Mouse (Mus musculus) forebrain, embryonic 16.5 days (tissue): ENCODE measurements around the gene Vps54. TPM values are rescaled to one million over a fixed set of nuclear protein-coding genes. Genes with fewer than 3 reads are reported as not detected.

Source experiments
- ATAC-seq: fragments of 200-750 bp; cut with Nextera tagmentation; 2 replicates; pipeline ENCODE4 v1.8.0; 2017; ENCODE audit warnings: mild to moderate bottlenecking, moderate library complexity
- H3K27ac ChIP-seq: fragments of 300-500 bp; sonication (generic); 2 replicates; pipeline ENCODE4 v1.5.1; 2014; ENCODE audit warnings: low read length, control low read depth
- H3K27me3 ChIP-seq: fragments of 300-500 bp; sonication (generic); replicated peaks from 2 replicates; pipeline ENCODE4 v1.6.1; 2014; ENCODE audit warnings: low read length; ENCODE audit not compliant: control insufficient read depth, insufficient read depth
- H3K36me3 ChIP-seq: fragments of 300-500 bp; sonication (generic); 2 replicates; pipeline ENCODE4 v1.6.1; 2014; ENCODE audit not compliant: control insufficient read depth, insufficient read depth
- H3K4me1 ChIP-seq: fragments of 300-500 bp; sonication (generic); replicated peaks from 2 replicates; pipeline ENCODE4 v1.6.1; 2014; ENCODE audit warnings: low read length; ENCODE audit not compliant: control insufficient read depth, insufficient read depth
- H3K4me2 ChIP-seq: fragments of 300-500 bp; sonication (generic); 2 replicates; pipeline ENCODE4 v1.6.1; 2014; ENCODE audit warnings: mild to moderate bottlenecking, low read length, control low read depth
- H3K4me3 ChIP-seq: fragments of 300-500 bp; sonication (generic); replicated peaks from 2 replicates; pipeline ENCODE4 v1.5.1; 2014; ENCODE audit warnings: mild to moderate bottlenecking, low read length, control low read depth
- H3K9ac ChIP-seq: fragments of 300-500 bp; sonication (generic); replicated peaks from 2 replicates; pipeline ENCODE4 v1.6.1; 2014; ENCODE audit warnings: low read depth, low read length, control low read depth
- H3K9me3 ChIP-seq: fragments of 300-500 bp; sonication (generic); 2 replicates; pipeline ENCODE4 v1.6.1; 2016; ENCODE audit warnings: low read length; ENCODE audit not compliant: control insufficient read depth
- WGBS: fragments of 180-500 bp; shearing (Covaris S2); extraction: QIAGEN DNeasy Blood & Tissue Kit; methylation state at CpG from one replicate; pipeline ENCODE4 v1.1.7; 2014; 5-methylcytosine and 5-hydroxymethylcytosine counted together
- polyA plus RNA-seq: library from polyadenylated mRNA; unstranded; fragments of >200 nt; fragmentation: Nextera tagmentation; extraction: Ambion mirVana; gene quantifications from 2 replicates; pipeline ENCODE4 v1.2.1, GENCODE M21; 2015

The Vps54 gene
- polyA plus RNA-seq, 1 experiment from 2014 or later = 11.1 TPM

- no peaks in the 10 kb centered on the region for H3K9me3 ChIP-seq
- no peaks in the 10 kb centered on the region for H3K36me3 ChIP-seq
- no peak overlapping the region for H3K4me3 ChIP-seq
- no peak for ATAC-seq
- H3K4me1 ChIP-seq = no peaks in the 10 kb centered on the region
- no peak overlapping the region for H3K4me2 ChIP-seq
- H3K9ac ChIP-seq = no peak overlapping the region
- no peak overlapping the region for H3K27ac ChIP-seq
- 88% methylated on average over 4 of the region's 4 CpGs for WGBS
- no peaks in the 10 kb centered on the region for H3K27me3 ChIP-seq
Observed at GRCm38 (mm10) chr11:21339088-21339487, 100.0 kb downstream of the Vps54 start.

DNA sequence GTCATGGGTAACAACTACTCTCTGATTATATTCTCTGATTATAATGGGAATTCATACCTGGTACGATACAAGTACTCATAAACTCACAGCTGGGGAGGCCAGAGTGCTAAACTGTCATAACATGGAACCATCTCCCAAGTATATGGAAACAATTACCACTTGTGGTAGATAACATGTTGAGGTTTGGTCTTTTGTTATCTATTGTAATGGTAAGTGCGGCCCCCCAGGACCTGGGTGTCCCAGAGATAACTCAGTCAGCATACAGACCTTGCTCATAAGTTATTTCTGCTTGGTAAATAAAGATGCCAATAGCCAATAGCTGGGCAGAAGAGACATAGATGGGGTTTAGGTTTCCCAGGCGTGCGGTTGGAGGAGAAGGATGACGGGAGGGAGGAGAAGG is 104.4 kb downstream of the Vps54 start:
- Histone ChIP-seq H3K9me3 (no peaks in the 10 kb centered on the region), H3K4me2 (no peak overlapping the region), H3K4me3 (no peak overlapping the region), H3K36me3 (no peaks in the 10 kb centered on the region), H3K27me3 (no peaks in the 10 kb centered on the region), H3K27ac (no peak overlapping the region), H3K9ac (no peak overlapping the region), H3K4me1 (no peaks in the 10 kb centered on the region)
- 93% methylated on average over 5 of the region's 5 CpGs for WGBS
- no peak for ATAC-seq

- Histone ChIP-seq H3K36me3 (no peaks in the 10 kb centered on the region), H3K4me1 (no peaks in the 10 kb centered on the region), H3K27ac (no peak overlapping the region), H3K27me3 (no peaks in the 10 kb centered on the region), H3K9me3 (no peaks in the 10 kb centered on the region), H3K9ac (no peak overlapping the region), H3K4me2 (no peak overlapping the region), H3K4me3 (no peak overlapping the region)
- 91% methylated on average over 3 of the region's 3 CpGs for WGBS
- ATAC-seq = no peak
Observed at GRCm38 (mm10) chr11:21346020-21346419, 106.9 kb downstream of the Vps54 start.

DNA sequence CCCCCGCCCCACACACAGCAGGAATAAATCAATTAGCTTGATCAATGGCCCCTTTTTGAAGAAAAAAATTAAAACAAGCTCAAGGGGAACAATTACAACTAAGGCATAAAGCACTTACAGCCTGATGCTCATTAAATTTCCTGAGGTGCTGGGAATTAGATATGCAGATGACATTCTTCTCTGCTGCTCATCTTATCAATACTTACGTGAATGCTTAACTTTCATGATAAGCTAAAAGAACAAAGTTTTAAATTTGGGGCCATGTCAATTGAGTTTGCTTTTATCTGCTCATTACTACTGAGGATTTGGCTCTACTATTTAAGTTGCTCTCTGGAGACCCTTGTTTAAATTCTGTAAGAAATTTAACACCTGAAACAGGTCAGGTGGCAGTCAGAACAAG is 109.8 kb downstream of the Vps54 start:
- no peaks in the 10 kb centered on the region for H3K4me1 ChIP-seq
- ATAC-seq = no peak
- H3K27ac ChIP-seq = no peak overlapping the region
- H3K36me3 ChIP-seq = peaks cover 5% of the 10 kb centered on the region
- no peak overlapping the region for H3K4me3 ChIP-seq
- H3K27me3 ChIP-seq = no peaks in the 10 kb centered on the region
- H3K4me2 ChIP-seq = no peak overlapping the region
- WGBS = 87% methylated on average over 2 of the region's 2 CpGs
- no peak overlapping the region for H3K9ac ChIP-seq
- no peaks in the 10 kb centered on the region for H3K9me3 ChIP-seq

DNA sequence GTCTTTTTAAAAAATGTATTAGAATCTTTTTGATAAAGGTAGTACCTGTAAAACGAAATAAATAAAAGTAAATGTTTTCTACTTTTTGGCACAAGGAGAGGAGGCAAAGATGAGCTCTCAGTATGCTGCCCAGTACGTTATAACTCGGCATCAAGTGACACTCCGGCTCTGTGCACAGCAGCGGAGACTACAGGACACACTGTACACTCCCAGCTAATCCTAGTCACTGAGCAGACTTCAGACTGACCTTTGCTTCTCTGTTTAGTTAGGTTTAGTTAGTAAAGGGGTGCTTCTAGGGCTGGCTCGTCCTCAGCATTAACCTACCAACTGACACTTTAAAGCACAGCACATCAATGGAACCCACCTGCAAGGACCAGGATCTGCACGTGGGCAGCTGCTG is 112.2 kb downstream of the Vps54 start:
- Histone ChIP-seq H3K4me2 (no peak overlapping the region), H3K9ac (no peak overlapping the region), H3K4me3 (no peak overlapping the region), H3K4me1 (no peaks in the 10 kb centered on the region), H3K36me3 (peaks cover 5% of the 10 kb centered on the region), H3K27ac (no peak overlapping the region), H3K9me3 (no peaks in the 10 kb centered on the region), H3K27me3 (no peaks in the 10 kb centered on the region)
- 89% methylated on average over 7 of the region's 7 CpGs for WGBS
- ATAC-seq = no peak

DNA sequence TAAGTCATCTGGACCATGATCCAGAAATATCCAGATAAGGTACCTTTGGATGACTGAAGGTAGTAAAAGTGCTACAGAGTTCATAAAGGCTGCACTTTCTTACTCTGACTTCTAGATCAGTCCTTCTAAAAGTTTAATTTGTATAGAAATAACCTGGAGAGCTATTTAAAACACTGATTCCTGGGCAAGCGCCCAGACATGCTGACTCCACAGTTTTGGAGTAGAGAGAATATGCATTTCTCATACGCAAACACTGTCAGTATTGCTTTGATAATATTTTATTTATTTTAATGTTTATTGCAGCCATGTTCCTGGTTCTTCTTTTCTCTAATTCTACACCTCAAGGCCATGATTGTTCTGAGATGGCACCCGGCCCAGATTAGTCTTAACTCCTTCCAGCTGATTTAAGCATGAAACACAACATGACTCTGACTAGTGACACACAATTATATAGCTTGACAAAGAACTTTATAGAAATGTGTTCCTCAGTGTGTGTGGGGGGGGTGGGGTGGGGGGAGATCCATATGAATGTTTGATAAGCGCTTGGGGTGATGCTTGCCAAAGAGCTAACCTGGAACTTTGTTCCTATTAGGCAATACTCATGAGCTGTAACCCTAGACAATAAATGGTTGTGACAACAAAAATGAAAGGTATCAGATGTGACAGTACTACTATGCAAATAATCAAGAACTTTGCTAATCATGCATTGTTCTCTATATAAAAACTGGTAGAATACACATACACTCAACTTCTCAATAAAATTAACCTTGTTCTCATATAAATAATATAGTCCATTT is 124.3 kb downstream of the Vps54 start:
- 85% methylated on average over 4 of the region's 4 CpGs for WGBS
- H3K4me1 ChIP-seq = peaks cover under 1% of the 10 kb centered on the region; the same call in 1 of the 2 replicates
- no peaks in the 10 kb centered on the region for H3K36me3 ChIP-seq
- no peak overlapping the region for H3K27ac ChIP-seq
- ATAC-seq = no peak
- no peak overlapping the region for H3K4me3 ChIP-seq
- no peak overlapping the region for H3K4me2 ChIP-seq
- no peak overlapping the region for H3K9ac ChIP-seq
- H3K9me3 ChIP-seq = no peaks in the 10 kb centered on the region
- no peaks in the 10 kb centered on the region for H3K27me3 ChIP-seq

- no peak overlapping the region for H3K9ac ChIP-seq
- ATAC-seq = no peak
- H3K4me3 ChIP-seq = no peak overlapping the region
Observed at GRCm38 (mm10) chr11:21368466-21368865, 129.4 kb downstream of the Vps54 start.

GRCm38 (mm10) chr11:21369248-21370016 is 130.4 kb downstream of the Vps54 start:
- no peaks in the 10 kb centered on the region for H3K27me3 ChIP-seq
- H3K4me2 ChIP-seq = peak overlapping the region; percentile 62
- peak overlapping the region; percentile 95 for H3K4me3 ChIP-seq
- peaks cover 15% of the 10 kb centered on the region for H3K4me1 ChIP-seq
- no peak overlapping the region for H3K27ac ChIP-seq
- WGBS = 26% methylated on average over 9 of the region's 9 CpGs
- no peak for ATAC-seq
- H3K9ac ChIP-seq = peak overlapping the region; percentile 18; the same call in 1 of the 2 replicates
- no peaks in the 10 kb centered on the region for H3K36me3 ChIP-seq
- H3K9me3 ChIP-seq = no peaks in the 10 kb centered on the region

More at GRCm38 (mm10) chr11:21368466-21368865, 129.4 kb downstream of the Vps54 start:
- Histone ChIP-seq H3K4me1 (peaks cover 15% of the 10 kb centered on the region), H3K9me3 (no peaks in the 10 kb centered on the region), H3K27me3 (no peaks in the 10 kb centered on the region), H3K36me3 (no peaks in the 10 kb centered on the region), H3K4me2 (peak overlapping the region; percentile 62; the same call in 1 of the 2 replicates), H3K27ac (no peak overlapping the region)
- WGBS = 48% methylated on average over 7 of the region's 7 CpGs

GRCm38 (mm10) chr11:21370399-21371121 is 131.5 kb downstream of the Vps54 start:
- peak overlapping the region; percentile 62 for H3K4me2 ChIP-seq
- H3K27me3 ChIP-seq = no peaks in the 10 kb centered on the region
- H3K4me3 ChIP-seq = peak overlapping the region; percentile 95
- H3K9ac ChIP-seq = peak overlapping the region; percentile 91
- H3K4me1 ChIP-seq = peaks cover 15% of the 10 kb centered on the region
- H3K36me3 ChIP-seq = no peaks in the 10 kb centered on the region
- H3K9me3 ChIP-seq = no peaks in the 10 kb centered on the region
- H3K27ac ChIP-seq = peak overlapping the region; percentile 66
- WGBS = under 1% methylated on average over 66 of the region's 69 CpGs
- peak; percentile 90 for ATAC-seq
